Mouse (Mus musculus): ENCODE measurements around the gene Poll. TPM values are rescaled to one million over a fixed set of nuclear protein-coding genes. Genes with fewer than 3 reads are reported as not detected.
A peak's percentile ranks its signal among the peaks of the same experiment; 100 is the strongest.

Gene Poll
- total RNA-seq (2021) = 10 to 100 TPM; 13.3 to 14.2 TPM
- long read RNA-seq, experiment 1, partial matches to known transcripts = 2 of 4 reads
- long read RNA-seq, experiment 1, other reads (novel, unspliced or antisense) = 0 of 4 reads
- long read RNA-seq, experiment 2, partial matches to known transcripts = 6 of 11 reads
- long read RNA-seq, experiment 2, other reads (novel, unspliced or antisense) = 2 of 11 reads

- intact Hi-C loops (cut with DNase I) = no loop called here
- DNase-seq = peak; percentile 72 to 75
Observed at GRCm38 (mm10) chr19:45560153-45560890, at the start of gene Poll, which contains the start of gene Gm17018. Poll (minus strand) TSS chr19:45560531. Gm17018 (plus strand) TSS chr19:45560615.

- intact Hi-C loops (cut with DNase I) = no loop called here
- no peak for DNase-seq
Observed at GRCm38 (mm10) chr19:45608648-45609339, 48.5 kb upstream of the Poll start.

GRCm38 (mm10) chr19:45607479-45607878 lies 47.1 kb upstream of the Poll start:
- DNase-seq = no peak
- intact Hi-C loops (cut with DNase I) = no loop called here

GRCm38 (mm10) chr19:45606701-45607100 lies 46.4 kb upstream of the Poll start:
- intact Hi-C loops (cut with DNase I) = no loop called here

GRCm38 (mm10) chr19:45602606-45603005 lies 42.3 kb upstream of the Poll start:
- no peak for DNase-seq
- intact Hi-C loops (cut with DNase I) = no loop called here

More at GRCm38 (mm10) chr19:45606701-45607100, 46.4 kb upstream of the Poll start:
- DNase-seq = no peak

GRCm38 (mm10) chr19:45597106-45597505 lies 36.8 kb upstream of the Poll start:
- DNase-seq = no peak
- intact Hi-C loops (cut with DNase I) = no loop called here

GRCm38 (mm10) chr19:45596434-45596833 lies 36.1 kb upstream of the Poll start:
- intact Hi-C loops (cut with DNase I) = no loop called here
- DNase-seq = no peak

GRCm38 (mm10) chr19:45596019-45596418 lies 35.7 kb upstream of the Poll start:
- peak in 1 of 2 experiments; percentile 43 for DNase-seq
- intact Hi-C loops (cut with DNase I) = no loop called here

GRCm38 (mm10) chr19:45595481-45595880 lies 35.1 kb upstream of the Poll start:
- no peak for DNase-seq
- intact Hi-C loops (cut with DNase I) = no loop called here

GRCm38 (mm10) chr19:45594079-45594478 lies 33.7 kb upstream of the Poll start:
- intact Hi-C loops (cut with DNase I) = no loop called here
- DNase-seq = no peak

GRCm38 (mm10) chr19:45592916-45593315 lies 32.6 kb upstream of the Poll start:
- intact Hi-C loops (cut with DNase I) = no loop called here
- DNase-seq = no peak

GRCm38 (mm10) chr19:45591704-45592103 lies 31.4 kb upstream of the Poll start:
- DNase-seq = peak in 1 of 2 experiments; percentile 46
- intact Hi-C loops (cut with DNase I) = no loop called here

- DNase-seq = no peak
- intact Hi-C loops (cut with DNase I) = no loop called here
Observed at GRCm38 (mm10) chr19:45589761-45590160, 29.4 kb upstream of the Poll start.

- DNase-seq = peak in 1 of 2 experiments; percentile 27
- intact Hi-C loops (cut with DNase I) = no loop called here
Observed at GRCm38 (mm10) chr19:45587509-45588292, 27.4 kb upstream of the Poll start.

GRCm38 (mm10) chr19:45586850-45587249 lies 26.5 kb upstream of the Poll start:
- intact Hi-C loops (cut with DNase I) = no loop called here
- DNase-seq = no peak

GRCm38 (mm10) chr19:45584856-45585620 lies 24.7 kb upstream of the Poll start:
- intact Hi-C loops (cut with DNase I) = no loop called here

GRCm38 (mm10) chr19:45583136-45583535 lies 22.8 kb upstream of the Poll start:
- no peak for DNase-seq
- intact Hi-C loops (cut with DNase I) = no loop called here

More at GRCm38 (mm10) chr19:45584856-45585620, 24.7 kb upstream of the Poll start:
- DNase-seq = no peak

GRCm38 (mm10) chr19:45582161-45582560 lies 21.8 kb upstream of the Poll start:
- intact Hi-C loops (cut with DNase I) = no loop called here

GRCm38 (mm10) chr19:45581257-45581656 lies 20.9 kb upstream of the Poll start:
- DNase-seq = peak in 1 of 2 experiments; percentile 46
- intact Hi-C loops (cut with DNase I) = no loop called here

More at GRCm38 (mm10) chr19:45582161-45582560, 21.8 kb upstream of the Poll start:
- no peak for DNase-seq

- intact Hi-C loops (cut with DNase I) = no loop called here
- DNase-seq = no peak
Observed at GRCm38 (mm10) chr19:45580235-45580634, 19.9 kb upstream of the Poll start.
